In the genomic region with DNA sequence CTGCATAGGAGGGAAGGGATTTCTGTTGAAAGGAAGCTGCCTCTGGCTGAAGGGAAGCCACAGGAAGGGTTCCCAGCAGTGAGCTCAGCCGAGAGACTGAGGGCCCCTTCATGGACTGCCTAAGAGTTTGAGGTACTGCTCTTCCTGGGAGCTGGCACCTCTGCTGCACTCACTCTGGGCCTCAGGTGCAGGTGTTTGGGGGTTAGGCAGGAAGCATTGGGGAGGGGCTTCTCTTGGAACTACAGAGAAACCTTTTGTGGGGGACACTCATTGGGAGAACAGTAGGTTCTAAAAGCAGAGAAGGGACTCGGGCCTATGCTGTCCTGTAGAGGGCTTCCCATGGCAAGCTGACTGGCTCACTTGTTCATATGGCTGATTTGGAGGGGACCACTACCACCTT, we compare ENCODE assay signal across 14 mouse cellular contexts. TPM values are rescaled to one million over a fixed set of nuclear protein-coding genes. Genes with fewer than 3 reads are reported as not detected.
DNase-seq lines count a peak whose midpoint lies in the region; ATAC-seq and TF ChIP-seq lines count a peak whose summit lies in the region.
"Had no signal": no experiment of that assay in that cellular context is flagged by ENCODE, and none has a peak within 500 bp of the region (broad histone marks: within the 10 kb centered on the region; RNA-seq: fewer than 3 reads in every experiment).

No protein-coding gene starts in this region.

- no peak for ATAC-seq in hindbrain, embryonic 11.5 days (ENCODE audit: low FRiP score)
- ATAC-seq in hindbrain, embryonic 15.5 days (ENCODE audit: low FRiP score, low read depth) = no peak
- ATAC-seq in midbrain, postnatal 0 days (ENCODE audit: low FRiP score) = no peak
- no peak for ATAC-seq in inflammation-experienced regulatory T-cells, adult 6 months

- H3K9ac ChIP-seq in hindbrain, embryonic 11.5 days (ENCODE audit: low read depth, low read length) = no peak overlapping the region
- peak overlapping the region; percentile 23; the same call in 1 of the 2 replicates for H3K9ac ChIP-seq in hindbrain, embryonic 15.5 days
- H3K9ac ChIP-seq in midbrain, postnatal 0 days (replicated peaks; ENCODE audit: low read length, poor library complexity, severe bottlenecking) = no peak overlapping the region
- H3K9ac ChIP-seq: limb, embryonic 15.5 days had no signal

- no peak overlapping the region for H3K4me3 ChIP-seq in hindbrain, embryonic 10.5 days
- no peak overlapping the region for H3K4me3 ChIP-seq in hindbrain, embryonic 11.5 days (ENCODE audit: low read depth, low read length)
- H3K4me3 ChIP-seq in hindbrain, embryonic 15.5 days = 0 out of 2 replicates have a peak overlapping the region, but pooled peaks have one; percentile 6
- H3K4me3 ChIP-seq in midbrain, postnatal 0 days (ENCODE audit: low read depth, low read length) = no peak overlapping the region
- H3K4me3 ChIP-seq: heart, adult 2 months; left cerebral cortex, adult 2 months; limb, embryonic 15.5 days had no signal

- 0 out of 2 replicates have a peak overlapping the region, but pooled peaks have one; percentile 57 for H3K27ac ChIP-seq in hindbrain, embryonic 10.5 days
- H3K27ac ChIP-seq in hindbrain, embryonic 11.5 days (ENCODE audit: low read depth, low read length) = no peak overlapping the region
- H3K27ac ChIP-seq in hindbrain, embryonic 15.5 days (replicated peaks) = 0 out of 2 replicates have a peak overlapping the region, but pooled peaks have one; percentile 40
- H3K27ac ChIP-seq in midbrain, postnatal 0 days (ENCODE audit: low read depth, low read length) = no peak overlapping the region; the same call in 1 of the 2 replicates
- H3K27ac ChIP-seq: heart, adult 2 months; left cerebral cortex, adult 2 months; limb, embryonic 15.5 days had no signal

- no peak overlapping the region for H3K4me2 ChIP-seq in hindbrain, embryonic 11.5 days (replicated peaks; ENCODE audit: low read depth, low read length)
- H3K4me2 ChIP-seq in hindbrain, embryonic 15.5 days = peak overlapping the region; percentile 80
- H3K4me2 ChIP-seq in midbrain, postnatal 0 days (ENCODE audit: low read depth, low read length, poor library complexity, severe bottlenecking) = peak overlapping the region; percentile 36; the same call in 1 of the 2 replicates
- H3K4me2 ChIP-seq: limb, embryonic 15.5 days had no signal

- TF ChIP-seq CTCF in midbrain, postnatal 0 days (IDR thresholded peaks at IDR 0.05) = no peak

- 48% methylated on average over 2 of the region's 2 CpGs for WGBS in hindbrain, embryonic 10.5 days
- WGBS in hindbrain, embryonic 11.5 days = 52% methylated on average over 2 of the region's 2 CpGs
- WGBS in hindbrain, embryonic 15.5 days = 47% methylated on average over 2 of the region's 2 CpGs
- WGBS in midbrain, postnatal 0 days = 39% methylated on average over 2 of the region's 2 CpGs

- 0 out of 2 replicates have a peak, but pooled peaks cover 6% of the 10 kb centered on the region for H3K36me3 ChIP-seq in hindbrain, embryonic 10.5 days
- no peaks in the 10 kb centered on the region for H3K36me3 ChIP-seq in hindbrain, embryonic 11.5 days (ENCODE audit: control insufficient read depth, insufficient read depth, low read length)
- H3K36me3 ChIP-seq in hindbrain, embryonic 15.5 days = no peaks in the 10 kb centered on the region
- H3K36me3 ChIP-seq in midbrain, postnatal 0 days (ENCODE audit: insufficient read depth, low read length) = no peaks in the 10 kb centered on the region
- H3K36me3 ChIP-seq: limb, embryonic 15.5 days had no signal

- no peak for DNase-seq in hindbrain, embryonic 10.5 days (ENCODE audit: low spot score)
- DNase-seq in hindbrain, embryonic 11.5 days (ENCODE audit: low spot score) = no peak
- DNase-seq in midbrain, postnatal 0 days (ENCODE audit: low spot score) = no peak
- peak; percentile 59 to 80 for DNase-seq in thymus, postnatal 36 days
- DNase-seq in kidney, postnatal 36 days = no peak
- no peak for DNase-seq in gastrocnemius, adult 8-10 months (ENCODE audit: low spot score in 2 of 2)
- DNase-seq: adrenal gland, postnatal 36 days; heart, adult 2 months; kidney, adult 8-10 months; lung, adult 2 months had no signal

- peaks cover 70% of the 10 kb centered on the region for H3K4me1 ChIP-seq in hindbrain, embryonic 10.5 days (replicated peaks)
- H3K4me1 ChIP-seq in hindbrain, embryonic 11.5 days (replicated peaks; ENCODE audit: control insufficient read depth, insufficient read depth, low read length) = peaks cover 6% of the 10 kb centered on the region; the same call in 1 of the 2 replicates
- H3K4me1 ChIP-seq in hindbrain, embryonic 15.5 days (replicated peaks) = peaks cover 48% of the 10 kb centered on the region
- H3K4me1 ChIP-seq in midbrain, postnatal 0 days (ENCODE audit: insufficient read depth, low read length) = peaks cover 20% of the 10 kb centered on the region

- no peaks in the 10 kb centered on the region for H3K9me3 ChIP-seq in hindbrain, embryonic 10.5 days
- no peaks in the 10 kb centered on the region for H3K9me3 ChIP-seq in hindbrain, embryonic 11.5 days (ENCODE audit: control insufficient read depth, low read length)
- H3K9me3 ChIP-seq in hindbrain, embryonic 15.5 days = no peaks in the 10 kb centered on the region
- H3K9me3 ChIP-seq in midbrain, postnatal 0 days (ENCODE audit: low read length) = no peaks in the 10 kb centered on the region
- H3K9me3 ChIP-seq: limb, embryonic 15.5 days had no signal

- 0 out of 2 replicates have a peak, but pooled peaks cover 12% of the 10 kb centered on the region for H3K27me3 ChIP-seq in hindbrain, embryonic 10.5 days (ENCODE audit: insufficient read depth, poor library complexity, severe bottlenecking)
- H3K27me3 ChIP-seq in hindbrain, embryonic 11.5 days (ENCODE audit: control insufficient read depth, insufficient read depth, low read length) = no peaks in the 10 kb centered on the region
- no peaks in the 10 kb centered on the region for H3K27me3 ChIP-seq in hindbrain, embryonic 15.5 days
- no peaks in the 10 kb centered on the region for H3K27me3 ChIP-seq in midbrain, postnatal 0 days (ENCODE audit: insufficient read depth, low read length)
- H3K27me3 ChIP-seq: limb, embryonic 15.5 days had no signal

RNA-seq across cellular contexts. Expression of a gene that starts 3.3 kb away (rescaled TPM):
- polyA plus RNA-seq in hindbrain, embryonic 10.5 days (2016; fragmentation: Nextera tagmentation; extraction: Ambion mirVana) = 42.2 and 56.0 TPM in 2 replicates
- polyA plus RNA-seq in hindbrain, embryonic 11.5 days (2014; fragmentation: Nextera tagmentation; extraction: Ambion mirVana) = 47.0 and 53.5 TPM in 2 replicates
- 63.2 and 63.7 TPM in 2 replicates for polyA plus RNA-seq in hindbrain, embryonic 15.5 days (2015; fragmentation: Nextera tagmentation; extraction: Ambion mirVana)
- total RNA-seq in midbrain, postnatal 0 days (2014; rRNA removed) = 51.3 and 80.9 TPM in 2 replicates
- 65.4 and 66.4 TPM in 2 replicates for polyA plus RNA-seq in midbrain, postnatal 0 days (2015; fragmentation: Nextera tagmentation; extraction: Ambion mirVana)
- polyA plus RNA-seq in inflammation-experienced regulatory T-cells, adult 6 months (2017; shearing (Covaris generic)) = 10 to 100 TPM; 14.8 to 39.1 (median 20.4) TPM
- total RNA-seq in gastrocnemius, adult 8-10 months (2022) = 10 to 100 TPM; 43.1 to 54.1 (median 49.5) TPM

Comparison
In these comparisons a context has a peak if more than half of its experiments do, and no peak if none do; other contexts are left out.
1. H3K27ac ChIP-seq: peak in hindbrain, embryonic 10.5 days (single experiment) and hindbrain, embryonic 15.5 days (single experiment); none in hindbrain, embryonic 11.5 days (single experiment) and midbrain, postnatal 0 days (single experiment).
2. DNase-seq: peak in thymus, postnatal 36 days (2 of 2); none in hindbrain, embryonic 10.5 days (single experiment), hindbrain, embryonic 11.5 days (single experiment), midbrain, postnatal 0 days (single experiment), kidney, postnatal 36 days (0 of 2) and gastrocnemius, adult 8-10 months (0 of 2).